Mouse (Mus musculus) forebrain, embryonic 10.5 days (tissue): ENCODE data around the gene Srgap3. TPM values are rescaled to one million over a fixed set of nuclear protein-coding genes. Genes with fewer than 3 reads are reported as not detected.
A peak's percentile ranks its signal among the peaks of the same experiment; 100 is the strongest.

Experiments
- DNase-seq: peaks from one replicate; pipeline ENCODE4 v3.0.0-alpha.2; 2017; ENCODE audit warnings: low spot score; ENCODE audit errors: extremely low spot score
- H3K27ac ChIP-seq: fragments of 300-500 bp; sonication (generic); 2 replicates; pipeline ENCODE4 v1.5.1; 2016; ENCODE audit warnings: mild to moderate bottlenecking
- H3K27me3 ChIP-seq: fragments of 300-500 bp; sonication (generic); 2 replicates; pipeline ENCODE4 v1.6.1; 2016; ENCODE audit warnings: mild to moderate bottlenecking; ENCODE audit not compliant: poor library complexity, severe bottlenecking
- H3K36me3 ChIP-seq: fragments of 300-500 bp; sonication (generic); replicated peaks from 2 replicates; pipeline ENCODE4 v1.6.1; 2016; ENCODE audit warnings: mild to moderate bottlenecking, moderate library complexity
- H3K4me1 ChIP-seq: fragments of 300-500 bp; sonication (generic); 2 replicates; pipeline ENCODE4 v1.6.1; 2016
- H3K4me3 ChIP-seq: fragments of 300-500 bp; sonication (generic); 2 replicates; pipeline ENCODE4 v1.5.1; 2016; ENCODE audit warnings: mild to moderate bottlenecking, moderate library complexity
- H3K9me3 ChIP-seq: fragments of 300-500 bp; sonication (generic); 2 replicates; pipeline ENCODE4 v1.6.1; 2016; ENCODE audit warnings: mild to moderate bottlenecking, moderate library complexity
- WGBS: fragments of 180-500 bp; shearing (Covaris S2); methylation state at CpG from one replicate; pipeline ENCODE4 v1.1.7; 2016; 5-methylcytosine and 5-hydroxymethylcytosine counted together
- polyA plus RNA-seq: library from polyadenylated mRNA; unstranded; fragments of >200 nt; fragmentation: Nextera tagmentation; extraction: Ambion mirVana; gene quantifications from 2 replicates; pipeline ENCODE4 v1.2.1, GENCODE M21; 2016

Srgap3 gene
- polyA plus RNA-seq: 14.8 and 16.5 TPM in 2 replicates

GRCm38 (mm10) chr6:112946895-112947436 lies at the start of gene Srgap3:
Srgap3 (minus strand) TSS chr6:112947266.
- WGBS: 1% methylated on average over 31 of the region's 31 CpGs
- H3K27me3 ChIP-seq: no peaks in the 10 kb centered on the region
- peaks cover 6% of the 10 kb centered on the region; the same call in 1 of the 2 replicates for H3K9me3 ChIP-seq
- peak; percentile 86 for DNase-seq
- peaks cover 81% of the 10 kb centered on the region for H3K4me1 ChIP-seq
- H3K4me3 ChIP-seq: peak within 1 kb of the TSS; percentile 77
- H3K27ac ChIP-seq: peak within 1 kb of the TSS; percentile 92
- peaks cover 21% of the 10 kb centered on the region for H3K36me3 ChIP-seq

GRCm38 (mm10) chr6:112995708-112996107 lies 48.6 kb upstream of the Srgap3 start:
- Histone ChIP-seq H3K4me3 (no peak overlapping the region), H3K27ac (no peak overlapping the region), H3K4me1 (peaks cover 8% of the 10 kb centered on the region), H3K27me3 (no peaks in the 10 kb centered on the region), H3K36me3 (no peaks in the 10 kb centered on the region), H3K9me3 (no peaks in the 10 kb centered on the region)
- DNase-seq: no peak
- 41% methylated on average over 1 of the region's 1 CpGs for WGBS

- Histone ChIP-seq H3K36me3 (no peaks in the 10 kb centered on the region), H3K4me1 (peaks cover 15% of the 10 kb centered on the region), H3K27ac (no peak overlapping the region), H3K4me3 (no peak overlapping the region), H3K27me3 (no peaks in the 10 kb centered on the region), H3K9me3 (no peaks in the 10 kb centered on the region)
- WGBS: 73% methylated on average over 1 of the region's 1 CpGs
- no peak for DNase-seq
Observed at GRCm38 (mm10) chr6:112990119-112990518, 43.1 kb upstream of the Srgap3 start.

- H3K36me3 ChIP-seq: no peaks in the 10 kb centered on the region
- no peak overlapping the region for H3K4me3 ChIP-seq
- DNase-seq: no peak
- 63% methylated on average over 9 of the region's 9 CpGs for WGBS
- H3K27ac ChIP-seq: peak overlapping the region; percentile 63
- H3K27me3 ChIP-seq: no peaks in the 10 kb centered on the region
- H3K9me3 ChIP-seq: no peaks in the 10 kb centered on the region
- peaks cover 37% of the 10 kb centered on the region for H3K4me1 ChIP-seq
Observed at GRCm38 (mm10) chr6:112985362-112986314, 38.6 kb upstream of the Srgap3 start.

- 36% methylated on average over 7 of the region's 7 CpGs for WGBS
- Histone ChIP-seq H3K27me3 (no peaks in the 10 kb centered on the region), H3K36me3 (no peaks in the 10 kb centered on the region), H3K4me1 (peaks cover 37% of the 10 kb centered on the region), H3K27ac (peak overlapping the region; percentile 75), H3K4me3 (no peak overlapping the region), H3K9me3 (no peaks in the 10 kb centered on the region)
- no peak for DNase-seq
Observed at GRCm38 (mm10) chr6:112982241-112982640, 35.2 kb upstream of the Srgap3 start.

GRCm38 (mm10) chr6:112978947-112979346 lies 31.9 kb upstream of the Srgap3 start:
- H3K9me3 ChIP-seq: no peaks in the 10 kb centered on the region
- no peak overlapping the region for H3K4me3 ChIP-seq
- 90% methylated on average over 3 of the region's 3 CpGs for WGBS
- no peaks in the 10 kb centered on the region for H3K27me3 ChIP-seq
- DNase-seq: no peak
- H3K27ac ChIP-seq: no peak overlapping the region
- peaks cover 44% of the 10 kb centered on the region for H3K4me1 ChIP-seq
- H3K36me3 ChIP-seq: no peaks in the 10 kb centered on the region

GRCm38 (mm10) chr6:112977246-112977645 lies 30.2 kb upstream of the Srgap3 start:
- H3K4me3 ChIP-seq: no peak overlapping the region
- peak overlapping the region; percentile 79 for H3K27ac ChIP-seq
- WGBS: 93% methylated on average over 4 of the region's 4 CpGs
- H3K27me3 ChIP-seq: no peaks in the 10 kb centered on the region
- no peak for DNase-seq
- peaks cover 54% of the 10 kb centered on the region for H3K4me1 ChIP-seq
- H3K9me3 ChIP-seq: no peaks in the 10 kb centered on the region
- H3K36me3 ChIP-seq: no peaks in the 10 kb centered on the region

- no peaks in the 10 kb centered on the region for H3K9me3 ChIP-seq
- H3K27me3 ChIP-seq: no peaks in the 10 kb centered on the region
- peak overlapping the region; percentile 79 for H3K27ac ChIP-seq
Observed at GRCm38 (mm10) chr6:112976541-112976940, 29.5 kb upstream of the Srgap3 start.

GRCm38 (mm10) chr6:112976136-112976535 lies 29.1 kb upstream of the Srgap3 start:
- DNase-seq: no peak
- Histone ChIP-seq H3K36me3 (no peaks in the 10 kb centered on the region), H3K9me3 (no peaks in the 10 kb centered on the region), H3K27ac (no peak overlapping the region; the same call in 1 of the 2 replicates), H3K4me3 (no peak overlapping the region), H3K27me3 (no peaks in the 10 kb centered on the region), H3K4me1 (peaks cover 59% of the 10 kb centered on the region)
- WGBS: 95% methylated on average over 16 of the region's 16 CpGs

More at GRCm38 (mm10) chr6:112976541-112976940, 29.5 kb upstream of the Srgap3 start:
- H3K36me3 ChIP-seq: no peaks in the 10 kb centered on the region
- H3K4me1 ChIP-seq: peaks cover 55% of the 10 kb centered on the region
- H3K4me3 ChIP-seq: no peak overlapping the region
- no peak for DNase-seq

GRCm38 (mm10) chr6:112973786-112974720 lies 27.0 kb upstream of the Srgap3 start:
- peak overlapping the region; percentile 87 for H3K27ac ChIP-seq
- peaks cover 77% of the 10 kb centered on the region for H3K4me1 ChIP-seq
- H3K4me3 ChIP-seq: peak overlapping the region; percentile 23; the same call in 1 of the 2 replicates
- peak; percentile 49 for DNase-seq
- H3K36me3 ChIP-seq: no peaks in the 10 kb centered on the region
- no peaks in the 10 kb centered on the region for H3K9me3 ChIP-seq
- WGBS: 59% methylated on average over 19 of the region's 19 CpGs
- H3K27me3 ChIP-seq: no peaks in the 10 kb centered on the region

GRCm38 (mm10) chr6:112972858-112973631 lies 26.0 kb upstream of the Srgap3 start:
- peaks cover 77% of the 10 kb centered on the region for H3K4me1 ChIP-seq
- no peaks in the 10 kb centered on the region for H3K36me3 ChIP-seq
- DNase-seq: peak; percentile 70
- no peaks in the 10 kb centered on the region for H3K27me3 ChIP-seq
- H3K9me3 ChIP-seq: no peaks in the 10 kb centered on the region
- 39% methylated on average over 18 of the region's 18 CpGs for WGBS
- H3K4me3 ChIP-seq: peak overlapping the region; percentile 23
- peak overlapping the region; percentile 87 for H3K27ac ChIP-seq

- DNase-seq: peak; percentile 43
- Histone ChIP-seq H3K4me1 (peaks cover 72% of the 10 kb centered on the region), H3K36me3 (no peaks in the 10 kb centered on the region), H3K4me3 (peak overlapping the region; percentile 23), H3K9me3 (no peaks in the 10 kb centered on the region), H3K27ac (peak overlapping the region; percentile 87), H3K27me3 (no peaks in the 10 kb centered on the region)
- WGBS: 53% methylated on average over 10 of the region's 10 CpGs
Observed at GRCm38 (mm10) chr6:112972127-112972526, 25.1 kb upstream of the Srgap3 start.
